Mouse (Mus musculus) CD8-positive naive resting alpha-beta T cell, adult 2 months (primary cell): ENCODE data around the gene Chd4.
A peak's percentile ranks its signal among the peaks of the same experiment; 100 is the strongest.
"Not testable (repeated sequence)": the region's sequence is repeated elsewhere in the genome, so short reads cannot be mapped to it uniquely, and the experiment has no call there.

ENCODE experiments used
- DNase-seq, 2 experiments: peaks; one replicate each; pipeline ENCODE4 v3.0.0; 2022; ENCODE audit warnings: low read depth in 2 of 2, low spot score in 2 of 2

Chd4 gene

GRCm38 (mm10) chr6:125159773-125160557 is 64.2 kb downstream of the Chd4 start:
- DNase-seq: no peak

DNA sequence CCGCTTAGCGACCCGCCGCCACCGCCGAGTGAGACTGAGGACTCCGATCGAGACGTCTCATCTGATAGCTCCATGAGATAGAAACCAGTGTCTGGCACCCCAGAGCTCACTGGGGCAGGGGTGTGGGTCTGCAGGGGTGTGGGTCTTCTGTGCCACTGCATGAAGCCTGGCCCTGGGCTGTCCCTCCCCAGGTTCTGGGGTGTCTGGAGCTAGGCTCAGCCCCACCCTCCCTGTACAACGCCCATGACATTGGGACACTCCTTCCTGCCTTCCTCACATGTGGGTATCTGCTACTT is 64.7 kb downstream of the Chd4 start:
- DNase-seq: no peak

- DNase-seq: no peak
Observed at GRCm38 (mm10) chr6:125160854-125161760, 65.3 kb downstream of the Chd4 start.

- DNase-seq: peak; percentile 71 to 84
Observed at GRCm38 (mm10) chr6:125161971-125162370, 66.2 kb downstream of the Chd4 start.

DNA sequence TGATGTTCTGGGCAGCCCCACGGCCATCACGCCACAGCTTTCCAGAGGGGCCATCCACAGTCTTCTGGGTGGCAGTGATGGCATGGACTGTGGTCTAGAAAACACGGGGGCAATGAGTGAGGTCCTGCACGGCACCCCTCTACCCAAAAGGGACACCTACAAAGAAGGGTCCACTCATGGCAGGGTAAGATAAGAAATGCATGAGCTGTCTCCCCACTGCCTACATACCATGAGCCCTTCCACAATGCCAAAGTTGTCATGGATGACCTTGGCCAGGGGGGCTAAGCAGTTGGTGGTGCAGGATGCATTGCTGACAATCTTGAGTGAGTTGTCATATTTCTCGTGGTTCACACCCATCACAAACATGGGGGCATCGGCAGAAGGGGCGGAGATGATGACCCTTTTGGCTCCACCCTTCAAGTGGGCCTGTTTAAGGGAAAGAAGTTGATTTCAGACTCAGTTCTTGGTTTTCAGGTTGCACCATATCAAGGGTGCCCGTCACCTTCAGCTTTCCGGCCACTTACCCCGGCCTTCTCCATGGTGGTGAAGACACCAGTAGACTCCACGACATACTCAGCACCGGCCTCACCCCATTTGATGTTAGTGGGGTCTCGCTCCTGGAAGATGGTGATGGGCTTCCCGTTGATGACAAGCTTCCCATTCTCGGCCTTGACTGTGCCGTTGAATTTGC is 67.0 kb downstream of the Chd4 start:
- DNase-seq: not testable (repeated sequence)

- no peak for DNase-seq
Observed at GRCm38 (mm10) chr6:125163801-125164657, 68.2 kb downstream of the Chd4 start.

GRCm38 (mm10) chr6:125164672-125165327 is 69.0 kb downstream of the Chd4 start:
- DNase-seq: peak; percentile 49 to 61

- DNase-seq: peak; percentile 95 to 96
Observed at GRCm38 (mm10) chr6:125165328-125165891, 69.6 kb downstream of the Chd4 start.

GRCm38 (mm10) chr6:125166051-125166751 is 70.4 kb downstream of the Chd4 start, which contains the start of gene Gapdh:
Gene Gapdh, minus strand, starts transcription at chr6:125166467.
- DNase-seq: no peak

- no peak for DNase-seq
Observed at GRCm38 (mm10) chr6:125166861-125167650, 71.3 kb downstream of the Chd4 start.

GRCm38 (mm10) chr6:125168086-125168485 is 72.3 kb downstream of the Chd4 start:
- DNase-seq: no peak

GRCm38 (mm10) chr6:125170194-125170593 is 74.4 kb downstream of the Chd4 start:
- no peak for DNase-seq

DNA sequence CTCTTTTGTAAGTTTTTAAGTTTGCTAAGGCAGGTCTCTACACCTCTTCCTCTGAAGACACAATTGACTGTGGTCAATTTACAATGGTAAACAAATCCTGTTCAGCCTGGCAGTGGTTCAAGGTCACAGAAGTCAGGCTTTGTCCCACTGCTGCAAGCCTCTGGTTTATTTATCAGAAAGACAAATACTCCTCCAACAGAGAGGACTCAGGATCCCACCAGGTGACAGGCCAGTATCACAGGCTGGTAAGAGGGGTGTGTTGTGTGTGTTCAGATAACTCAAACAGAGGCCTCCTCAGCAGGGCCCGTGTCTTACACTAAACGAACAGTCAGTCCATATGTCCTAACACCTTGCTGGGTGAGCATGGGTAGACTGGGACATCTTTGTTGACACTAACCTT is 76.7 kb downstream of the Chd4 start:
- DNase-seq: no peak

- no peak for DNase-seq
Observed at GRCm38 (mm10) chr6:125173256-125173655, 77.5 kb downstream of the Chd4 start.

DNA sequence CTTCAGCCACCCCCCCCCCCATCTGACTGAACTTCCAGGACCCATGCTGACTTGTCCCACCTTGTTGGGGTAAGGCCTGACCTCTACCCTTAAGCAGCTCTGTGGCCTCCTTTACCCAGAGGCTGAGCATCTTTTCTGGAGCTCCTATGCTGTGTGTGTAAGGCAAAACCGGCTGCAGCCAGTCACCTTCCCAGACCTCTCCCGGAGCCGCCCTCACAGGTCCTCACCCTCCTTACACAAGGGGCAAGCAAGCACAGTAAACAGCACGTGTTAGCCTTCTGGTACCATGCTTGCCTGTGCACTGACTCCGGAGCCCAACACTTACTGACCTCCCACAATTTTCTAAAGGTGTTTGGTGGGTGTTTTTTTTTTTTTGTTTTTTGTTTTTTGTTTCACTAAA is 79.7 kb downstream of the Chd4 start:
- no peak for DNase-seq

DNA sequence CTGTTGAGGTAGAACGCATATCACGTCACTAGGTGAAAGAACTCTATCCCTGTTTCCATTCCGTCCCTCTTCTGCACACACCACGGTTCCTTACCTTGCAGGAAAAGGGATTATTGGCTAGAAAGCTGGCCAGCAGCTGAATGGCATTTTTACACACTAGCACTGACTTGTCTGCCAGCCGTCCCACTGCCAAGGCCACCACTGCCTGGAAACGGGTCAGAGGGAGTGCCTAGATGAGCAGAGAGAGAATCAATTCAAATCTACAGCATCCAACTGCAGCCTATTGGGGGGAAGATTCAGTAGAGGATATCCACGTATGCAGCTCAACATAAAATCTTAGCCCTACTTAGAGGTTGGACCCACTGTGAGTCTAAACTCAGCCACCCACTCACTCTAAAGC is 83.8 kb downstream of the Chd4 start:
- DNase-seq: no peak
